Mouse (Mus musculus) heart, adult 2 months (tissue): ENCODE data around the gene Rsad1.

Experiments
- CTCF ChIP-seq: fragments of 200-600 bp; IDR thresholded peaks from 2 replicates; pipeline ENCODE4 v1.8.1; 2022; ENCODE audit warnings: antibody characterized with exemption, mild to moderate bottlenecking, moderate library complexity
- POLR2A ChIP-seq: fragments of 200-500 bp; IDR thresholded peaks from 2 replicates; pipeline ENCODE4 v1.6.1; 2011; ENCODE audit warnings: mild to moderate bottlenecking, low read depth, low read length, control low read depth; ENCODE audit not compliant: insufficient read depth

- TF ChIP-seq CTCF (no peak), POLR2A (no peak)
These were observed 21.6 kb upstream of the Rsad1 start for GRCm38 (mm10) chr11:94570612-94571011.
